Mouse (Mus musculus) monocyte, adult 5-6 weeks (primary cell): Measurements from ENCODE around the gene Uprt. TPM values are rescaled to one million over a fixed set of nuclear protein-coding genes. Genes with fewer than 3 reads are reported as not detected.

Source experiments
- ATAC-seq: fragments of 153-309, 156-312 bp; replicated peaks from 2 replicates; pipeline ENCODE4 v1.8.0; 2017; ENCODE audit warnings: mild to moderate bottlenecking; ENCODE audit not compliant: low TSS enrichment, insufficient number of reproducible peaks, severe bottlenecking, poor library complexity, low FRiP score
- total RNA-seq: library from RNA; stranded (forward); fragments of 200-1000, 200-491, 200-594 nt; gene quantifications from 3 replicates; pipeline ENCODE4 v1.2.3, GENCODE M21; 2017

Gene Uprt
- total RNA-seq = 6.0 to 11.7 TPM (median 6.3 TPM) in 3 replicates

DNA sequence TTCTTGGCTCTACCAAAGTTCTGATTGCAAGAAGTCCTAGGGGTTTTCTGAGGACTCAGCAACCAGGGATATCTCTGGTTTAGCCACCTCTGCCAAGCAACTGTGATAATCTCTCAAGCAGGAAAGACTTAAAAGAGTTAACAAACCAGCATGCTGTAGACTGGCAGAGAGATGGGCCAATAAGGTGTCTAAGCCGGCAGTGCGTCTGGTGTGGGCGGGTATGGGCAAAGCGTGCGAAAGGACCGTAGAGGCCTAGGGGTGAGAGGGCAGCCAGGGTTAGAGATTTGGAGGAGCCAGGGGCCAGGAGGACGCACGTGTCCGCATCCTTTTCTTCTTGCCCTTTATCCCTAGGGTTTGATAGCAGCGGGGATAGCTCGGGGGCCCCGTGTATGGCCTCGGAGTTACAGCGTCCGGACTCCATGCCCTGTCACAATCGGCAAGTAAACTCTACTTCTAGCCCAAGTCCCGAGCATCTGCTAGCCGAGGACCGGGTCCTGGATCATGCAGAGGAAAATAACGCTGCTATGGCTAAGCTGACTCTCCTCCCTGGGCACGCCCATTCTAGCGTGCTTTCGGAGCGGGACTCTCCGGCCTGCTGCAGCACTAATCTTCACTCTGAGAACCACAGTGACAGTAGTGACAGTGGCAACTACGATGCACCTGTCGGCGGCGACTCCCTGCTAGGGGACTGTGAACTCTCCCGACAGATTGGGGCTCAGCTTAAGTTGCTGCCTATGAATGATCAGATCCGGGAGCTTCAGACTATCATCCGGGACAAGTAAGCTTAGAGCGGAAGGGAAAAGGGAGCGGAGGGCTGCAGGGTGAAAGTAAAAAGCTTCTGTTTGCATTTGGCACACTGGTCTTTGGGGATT lies at the start of gene Uprt:
Gene Uprt (plus strand): TSS at position 247 of the 872 bp plus-strand sequence.
- peak; percentile 99 for ATAC-seq

DNA sequence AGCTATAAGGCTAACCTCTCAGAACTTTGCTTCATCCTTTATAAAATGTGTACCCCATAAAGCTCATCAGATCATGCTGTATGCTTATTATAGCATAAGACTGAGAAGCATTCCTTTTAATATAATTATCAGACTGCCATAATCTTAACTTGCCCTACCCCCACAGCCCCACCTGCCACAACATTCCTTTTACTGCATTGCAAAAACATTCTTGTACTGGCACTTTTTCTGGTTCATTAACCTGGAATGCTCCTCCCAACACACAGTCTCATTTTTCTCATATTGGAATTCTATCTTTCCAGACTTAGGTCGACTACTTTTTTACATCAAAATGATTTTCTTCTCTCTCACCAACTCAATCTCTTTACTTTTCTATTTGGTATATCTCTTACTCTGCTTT lies 49.2 kb upstream of the Uprt start:
- no peak for ATAC-seq

DNA sequence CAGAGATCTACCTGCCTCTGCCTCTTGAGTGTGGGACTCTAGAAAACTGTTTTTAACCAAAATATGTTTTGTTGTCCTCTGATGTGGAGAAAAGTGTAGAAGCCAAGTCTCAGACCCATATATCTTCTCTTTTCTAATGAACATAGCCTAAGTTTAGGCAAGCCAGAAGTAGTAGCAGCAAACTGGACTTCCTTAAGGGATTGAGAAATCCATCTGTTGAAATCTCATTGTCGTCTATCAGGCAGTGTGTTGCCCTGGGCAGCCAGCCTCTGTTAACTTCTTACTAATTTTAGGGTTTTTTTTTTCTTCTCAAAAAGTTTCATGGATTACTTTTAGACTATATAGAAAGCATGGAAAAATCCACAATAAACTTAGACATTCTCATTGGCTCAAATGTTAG lies 30.2 kb upstream of the Uprt start:
- 0 out of 2 replicates have a peak, but pooled peaks have one; percentile 43 for ATAC-seq

DNA sequence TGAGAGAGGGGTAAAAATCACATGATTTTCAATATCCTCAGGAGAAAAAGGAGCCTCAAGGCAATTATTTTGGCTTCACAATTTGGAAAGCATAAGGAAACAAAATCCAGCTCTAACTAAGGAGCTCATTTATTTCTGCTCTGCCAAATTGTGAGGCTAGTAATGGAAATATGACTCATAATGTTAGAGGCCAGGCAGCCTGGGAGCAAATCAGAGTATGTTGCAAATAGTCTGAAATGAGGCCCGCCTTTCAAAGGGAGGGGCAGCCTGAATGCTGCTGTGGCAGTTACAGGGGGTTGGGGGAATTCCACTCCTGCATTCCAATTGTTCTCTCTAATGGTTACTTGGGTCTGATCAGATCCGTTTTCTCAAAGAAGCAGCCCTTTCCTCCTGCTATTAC lies 20.9 kb upstream of the Uprt start:
- ATAC-seq = no peak

DNA sequence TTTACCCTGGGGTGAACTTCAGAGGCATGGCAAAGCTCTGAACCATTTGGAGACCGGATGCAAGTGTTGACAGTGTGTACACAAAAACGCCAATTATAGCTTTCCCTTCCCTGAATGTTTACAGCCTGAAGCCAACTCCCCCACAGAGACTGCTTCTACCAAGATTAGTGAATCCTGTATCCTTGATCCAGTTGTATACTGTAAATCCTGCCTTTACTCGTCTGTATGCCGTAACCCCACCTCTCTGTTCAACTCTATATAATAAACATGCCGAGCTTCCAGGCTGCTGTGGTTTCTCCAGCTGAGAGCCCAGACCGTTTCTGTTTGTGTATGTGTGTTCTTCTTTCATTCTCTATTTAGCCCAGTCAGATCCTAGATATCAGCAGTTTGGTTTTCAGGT lies 18.2 kb upstream of the Uprt start:
- ATAC-seq = no peak

DNA sequence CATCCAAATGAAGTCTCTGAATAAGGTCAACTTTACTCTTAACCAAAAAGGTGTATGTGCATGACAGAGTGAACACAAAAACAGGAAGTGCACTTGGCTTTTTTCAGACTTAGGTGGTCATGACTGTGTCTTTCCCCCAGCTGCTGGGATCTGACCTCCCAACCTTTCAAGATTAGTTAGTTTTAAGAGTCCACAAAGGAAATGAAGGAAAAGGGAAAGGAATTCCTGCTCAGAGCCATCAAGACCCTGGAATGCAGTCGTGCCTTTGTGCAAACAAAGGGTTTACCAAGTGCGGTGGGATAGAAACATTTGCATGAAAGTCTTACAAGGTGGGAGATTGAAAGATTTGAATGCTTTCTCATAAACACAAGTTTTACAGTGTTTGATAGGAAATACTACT lies 4.6 kb upstream of the Uprt start:
- ATAC-seq = no peak

DNA sequence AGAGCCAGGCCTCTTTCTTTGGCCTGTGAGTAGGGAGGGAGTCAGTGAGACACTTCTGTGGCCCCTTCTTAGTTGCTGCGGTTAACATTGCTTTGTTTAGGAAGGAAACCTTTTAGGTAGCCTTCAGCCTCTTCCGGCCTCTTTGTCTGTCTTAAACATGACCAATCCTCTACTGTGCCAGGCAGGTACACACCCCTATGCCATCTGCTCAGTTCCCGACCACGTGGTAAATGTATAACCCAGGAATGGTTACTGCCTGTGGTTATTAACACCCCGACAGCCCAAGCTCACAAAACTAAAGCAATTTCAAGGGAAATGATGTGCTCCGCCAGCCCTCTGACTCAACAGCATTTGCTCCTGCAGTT lies 808 bp downstream of the Uprt start:
- ATAC-seq = no peak

DNA sequence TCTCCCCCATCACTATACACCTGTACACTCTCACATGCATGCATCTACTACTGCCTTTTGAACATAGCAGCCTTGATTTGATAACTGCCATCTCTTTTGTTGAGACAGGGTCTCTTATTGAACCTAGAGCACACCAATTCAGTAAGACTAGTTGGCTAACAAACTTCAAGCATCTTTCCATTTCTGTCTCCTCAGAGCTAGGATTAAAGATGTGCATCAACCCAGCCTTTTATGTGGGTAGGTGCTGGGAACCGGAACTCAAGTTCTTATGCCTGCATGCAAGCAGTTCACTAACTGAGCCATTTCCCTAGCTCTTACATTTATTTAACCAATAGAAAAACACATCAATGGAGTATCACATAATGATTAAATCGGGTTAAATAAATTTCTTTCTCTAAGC lies 3.0 kb downstream of the Uprt start:
- no peak for ATAC-seq

DNA sequence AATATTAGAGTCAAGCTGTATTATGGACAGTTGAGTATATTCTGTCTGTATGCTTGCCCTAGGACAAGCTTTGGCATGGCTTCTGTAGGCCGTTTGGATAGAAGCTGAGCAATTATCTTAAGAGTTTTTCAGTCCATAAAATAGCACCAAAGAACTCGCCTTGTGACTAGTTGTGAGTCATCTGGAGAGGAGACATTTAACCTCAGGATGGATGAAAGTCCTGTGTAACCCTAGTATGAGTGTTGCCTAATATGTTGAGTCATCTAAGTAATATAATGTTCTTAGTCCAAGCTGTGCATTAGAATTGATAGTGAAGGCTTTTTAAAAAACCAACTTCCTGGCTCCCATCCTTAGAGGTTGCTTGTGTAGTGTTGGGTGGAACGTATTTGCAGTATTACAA lies 5.4 kb downstream of the Uprt start:
- ATAC-seq = no peak

DNA sequence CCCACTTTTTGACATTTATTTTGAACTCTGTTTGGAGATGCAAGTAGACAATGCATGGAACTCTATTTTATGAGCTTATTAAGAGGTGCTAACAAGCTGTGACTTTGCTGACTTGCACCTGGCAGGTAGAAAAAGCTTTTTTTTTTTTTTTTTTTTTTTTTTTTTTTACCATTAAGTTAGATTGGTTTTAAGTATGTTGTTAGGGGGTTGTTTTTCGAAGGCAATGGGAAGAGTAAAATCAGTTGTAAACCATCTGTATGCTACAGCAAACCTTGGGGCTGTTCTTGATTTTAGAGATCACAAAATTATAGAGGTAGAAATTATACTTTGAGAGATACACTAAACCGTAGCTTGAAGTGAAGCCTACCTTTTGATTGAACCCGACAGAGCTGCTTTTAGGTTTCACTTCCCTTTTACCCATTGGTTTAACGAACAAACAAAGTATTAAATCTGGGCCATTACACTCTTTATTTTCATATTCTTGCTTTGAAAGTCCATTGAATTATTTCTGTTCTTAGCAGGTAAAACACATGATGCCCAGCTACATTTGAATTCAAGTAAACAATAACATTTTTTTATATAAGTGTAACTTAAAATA lies 6.4 kb downstream of the Uprt start:
- ATAC-seq = no peak

DNA sequence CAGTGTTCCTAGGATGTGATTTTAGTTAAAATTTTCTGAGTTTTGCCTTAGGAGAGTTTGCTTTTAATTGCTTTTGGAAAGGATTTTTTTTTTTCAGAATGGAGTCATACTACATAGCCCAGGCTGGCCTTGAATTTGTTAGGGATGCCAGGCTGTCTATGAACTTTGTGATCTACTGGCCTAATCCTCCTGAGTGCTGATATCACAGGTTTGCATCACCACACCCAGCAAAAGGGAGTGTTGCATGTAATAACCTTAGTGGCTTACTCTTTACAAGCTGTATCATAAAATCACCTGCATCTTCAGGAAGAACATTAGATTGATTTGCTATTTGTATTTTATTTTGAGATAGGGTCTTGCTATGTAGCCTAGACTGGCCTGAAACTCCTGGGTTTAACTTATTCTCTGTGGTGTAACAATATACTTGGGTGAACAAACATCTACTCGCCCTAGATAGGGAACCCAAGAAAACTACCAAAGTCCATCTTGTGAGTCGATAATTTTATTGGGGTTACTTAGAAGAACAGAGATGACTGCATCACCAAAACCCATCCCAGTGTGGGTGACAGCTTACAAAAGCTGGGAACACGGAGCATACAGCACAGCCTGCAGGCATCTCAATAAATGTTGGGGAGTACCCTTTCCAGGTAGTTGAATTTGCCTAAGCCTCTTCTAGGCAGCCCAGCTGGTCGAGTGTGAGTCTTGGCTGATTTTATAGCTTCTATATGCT lies 7.2 kb downstream of the Uprt start:
- ATAC-seq = no peak

DNA sequence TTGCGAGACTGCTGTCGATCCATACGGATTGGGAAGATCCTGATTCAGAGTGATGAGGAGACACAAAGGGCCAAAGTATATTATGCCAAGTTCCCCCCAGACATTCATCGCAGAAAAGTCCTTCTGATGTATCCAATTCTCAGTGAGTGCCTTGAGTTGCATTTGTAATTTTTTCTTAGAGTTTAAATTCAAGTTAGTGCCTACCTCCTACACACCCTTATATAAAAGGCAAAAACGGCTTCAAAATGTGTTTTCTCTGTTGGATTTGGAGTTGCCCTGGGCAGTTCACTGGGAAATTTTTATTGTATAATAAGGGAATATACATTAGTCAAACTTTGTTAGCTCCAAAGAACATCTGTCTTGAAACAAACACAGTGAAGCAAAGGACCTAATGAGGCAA lies 19.1 kb downstream of the Uprt start:
- ATAC-seq = no peak

DNA sequence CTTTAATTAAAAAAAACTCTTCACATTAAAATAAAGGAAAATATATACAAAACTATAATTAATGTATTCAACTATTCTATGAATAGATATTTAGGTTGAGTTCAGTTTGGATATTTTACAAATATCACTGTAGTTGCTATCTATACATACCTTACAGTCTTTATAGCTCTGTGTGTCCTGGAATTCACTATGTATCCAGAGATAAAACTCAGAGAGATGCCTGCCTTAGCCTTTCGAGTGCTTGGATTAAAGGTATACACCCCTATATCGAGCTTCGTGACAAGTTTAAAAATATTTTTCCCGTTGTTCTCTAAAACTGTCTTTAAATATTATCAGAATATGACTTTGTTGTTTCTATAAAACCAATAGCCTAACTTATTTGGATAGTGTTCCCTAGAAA lies 60.0 kb downstream of the Uprt start:
- no peak for ATAC-seq

DNA sequence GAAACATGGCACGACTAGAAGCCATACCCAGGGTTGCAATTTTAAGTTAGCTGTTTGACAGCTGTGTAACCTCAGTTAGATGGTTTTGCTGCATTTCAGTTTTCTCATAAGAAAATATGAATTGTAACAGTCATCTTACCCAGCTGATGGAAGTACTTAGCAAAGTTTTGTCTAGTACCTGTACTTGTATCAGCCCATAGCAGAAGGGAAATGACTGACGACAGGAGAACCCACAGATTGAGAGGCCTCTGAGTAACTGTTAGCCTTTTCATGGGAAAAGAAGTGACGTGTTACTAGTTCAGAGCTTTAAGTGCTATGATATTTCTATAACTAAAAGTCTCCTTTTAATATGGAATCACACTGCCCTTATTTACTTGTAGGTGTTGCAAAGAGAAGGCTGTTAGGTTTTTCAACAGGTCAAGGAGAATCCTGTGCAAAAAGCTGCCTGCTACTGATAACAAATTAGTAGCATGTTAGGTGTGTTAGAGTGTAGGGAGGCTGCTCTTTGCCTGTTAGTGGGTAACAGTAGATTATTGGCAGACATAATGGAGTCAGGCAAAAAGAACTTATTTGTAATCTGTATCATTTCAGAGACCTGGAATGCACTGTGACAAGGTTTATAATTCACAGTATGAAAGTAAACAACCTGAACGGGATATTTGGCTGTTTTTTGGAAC lies 61.4 kb downstream of the Uprt start:
- no peak for ATAC-seq

DNA sequence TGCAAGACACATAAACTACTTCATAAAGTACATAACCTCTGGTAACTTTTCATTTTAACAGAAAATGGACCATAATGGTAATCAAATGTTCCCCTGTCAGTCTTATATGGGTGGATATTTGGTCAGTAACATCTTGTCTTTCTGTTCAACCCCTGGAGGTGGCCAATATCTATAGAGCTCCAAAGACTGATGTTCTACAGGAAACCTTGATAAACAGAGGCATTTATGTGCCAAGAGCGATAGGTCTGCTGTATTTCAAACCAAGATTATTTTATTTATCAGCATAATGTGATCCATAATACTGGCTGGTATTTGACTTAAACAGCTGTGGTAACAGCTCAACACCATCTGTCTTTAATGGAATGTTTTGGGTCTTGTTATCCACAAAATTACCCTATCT lies 62.7 kb downstream of the Uprt start:
- no peak for ATAC-seq

Other genes starting within 250 kb of the Uprt start
- gene Abcb7, start 69.0 kb upstream of the Uprt start, total RNA-seq = 65.3 to 71.3 TPM (median 65.7 TPM) in 3 replicates
- 2.0 to 8.2 TPM (median 2.3 TPM) in 3 replicates for gene Zdhhc15, start 188.2 kb downstream of the Uprt start, total RNA-seq